Mouse (Mus musculus) testis, adult 2 months (tissue): ENCODE results near the gene Dnase1l3.

ENCODE experiments used
- CTCF ChIP-seq: fragments of 200-500 bp; IDR thresholded peaks from 2 replicates; pipeline ENCODE4 v1.5.1; 2012; ENCODE audit warnings: low read depth, mild to moderate bottlenecking, inconsistent platforms, low read length, moderate library complexity; ENCODE audit not compliant: control insufficient read depth, insufficient read depth, insufficient replicate concordance
- POLR2A ChIP-seq: fragments of 200-500 bp; IDR thresholded peaks from 2 replicates; pipeline ENCODE4 v1.6.1; 2012; ENCODE audit warnings: low read depth, mild to moderate bottlenecking, inconsistent platforms, low read length, moderate library complexity; ENCODE audit not compliant: control insufficient read depth

DNA sequence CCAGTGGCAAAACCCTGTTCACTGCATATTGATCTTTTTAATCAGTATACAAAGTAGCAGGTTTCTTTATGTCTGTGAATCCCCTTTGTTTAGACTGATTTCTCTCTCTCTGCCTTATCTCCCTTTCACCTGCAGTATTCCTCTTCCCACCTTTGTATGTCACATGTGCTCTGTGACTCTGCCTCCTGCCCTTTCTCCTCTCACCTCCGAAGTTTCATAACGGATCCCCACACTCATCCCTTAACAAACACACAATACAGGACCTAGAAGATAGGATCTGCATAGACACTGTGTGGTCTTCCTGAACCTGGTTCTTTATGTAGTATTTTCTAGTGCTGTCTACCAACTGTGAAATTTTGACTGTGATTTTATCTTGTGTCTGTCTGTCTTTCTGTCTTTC lies 16.9 kb upstream of the Dnase1l3 start:
- no peak for TF ChIP-seq CTCF
- no peak for TF ChIP-seq POLR2A
